ENCODE assay signal across 20 mouse cellular contexts in genomic region chr12:24932120-24932519, GRCm38 (mm10). TPM values are rescaled to one million over a fixed set of nuclear protein-coding genes. Genes with fewer than 3 reads are reported as not detected.
DNase-seq lines count a peak whose midpoint lies in the region; ATAC-seq and TF ChIP-seq lines count a peak whose summit lies in the region.
"Had no signal": no experiment of that assay in that cellular context is flagged by ENCODE, and none has a peak within 500 bp of the region (broad histone marks: within the 10 kb centered on the region; RNA-seq: fewer than 3 reads in every experiment).

No protein-coding gene starts in this region.

- H3K27me3 ChIP-seq in kidney, postnatal 0 days (ENCODE audit: insufficient read depth, low read length) = no peaks in the 10 kb centered on the region
- H3K27me3 ChIP-seq in hindbrain, postnatal 0 days (ENCODE audit: insufficient read depth, low read length) = no peaks in the 10 kb centered on the region
- no peaks in the 10 kb centered on the region for H3K27me3 ChIP-seq in midbrain, embryonic 13.5 days
- H3K27me3 ChIP-seq: forebrain, embryonic 13.5 days; heart, embryonic 13.5 days; neural tube, embryonic 15.5 days had no signal

- WGBS in kidney, postnatal 0 days = 55% methylated on average over 6 of the region's 6 CpGs
- WGBS in hindbrain, postnatal 0 days = 66% methylated on average over 6 of the region's 6 CpGs
- WGBS in midbrain, embryonic 13.5 days = 45% methylated on average over 6 of the region's 6 CpGs

- no peak overlapping the region for H3K27ac ChIP-seq in kidney, postnatal 0 days
- H3K27ac ChIP-seq in hindbrain, postnatal 0 days = 0 out of 2 replicates have a peak overlapping the region, but pooled peaks have one; percentile 15
- H3K27ac ChIP-seq in midbrain, embryonic 13.5 days = peak overlapping the region; percentile 81
- H3K27ac ChIP-seq: forebrain, embryonic 13.5 days; heart, embryonic 13.5 days; neural tube, embryonic 15.5 days had no signal

- DNase-seq in heart, adult 11 months = peak; percentile 81
- no peak for DNase-seq in heart, postnatal 25 days (ENCODE audit: low spot score)
- peak; percentile 88 for DNase-seq in kidney, postnatal 0 days (ENCODE audit: low spot score)
- no peak for DNase-seq in kidney, adult 18-20 months
- no peak for DNase-seq in hindbrain, postnatal 0 days (ENCODE audit: low spot score)
- no peak for DNase-seq in B cell, adult 2 months
- DNase-seq: adrenal gland, adult 2 months; cerebellum, adult 2 months; heart, adult 18-20 months; heart, postnatal 36 days; kidney, adult 9 months; liver; liver, postnatal 0 days; lung, postnatal 10 days; right cerebral cortex, postnatal 14 days had no signal

- no peaks in the 10 kb centered on the region for H3K9me3 ChIP-seq in kidney, postnatal 0 days (replicated peaks; ENCODE audit: low read length)
- H3K9me3 ChIP-seq in hindbrain, postnatal 0 days (ENCODE audit: low read length) = no peaks in the 10 kb centered on the region
- H3K9me3 ChIP-seq in midbrain, embryonic 13.5 days = no peaks in the 10 kb centered on the region
- H3K9me3 ChIP-seq: forebrain, embryonic 13.5 days; heart, embryonic 13.5 days; neural tube, embryonic 15.5 days had no signal

- peak; percentile 31; the same call in 1 of the 2 replicates for ATAC-seq in kidney, postnatal 0 days (replicated peaks; ENCODE audit: low FRiP score, low read depth)
- no peak for ATAC-seq in hindbrain, postnatal 0 days
- ATAC-seq in midbrain, embryonic 13.5 days = no peak
- ATAC-seq: forebrain, embryonic 13.5 days; liver, postnatal 0 days had no signal

- intact Hi-C loops in heart, postnatal 25 days (cut with DNase I) = no loop called here

- no peaks in the 10 kb centered on the region for H3K36me3 ChIP-seq in kidney, postnatal 0 days (ENCODE audit: insufficient read depth, low read length)
- H3K36me3 ChIP-seq in hindbrain, postnatal 0 days (ENCODE audit: insufficient read depth, low read length) = no peaks in the 10 kb centered on the region
- peaks cover 15% of the 10 kb centered on the region for H3K36me3 ChIP-seq in midbrain, embryonic 13.5 days

- H3K9ac ChIP-seq in kidney, postnatal 0 days (ENCODE audit: low read depth, low read length) = no peak overlapping the region
- H3K9ac ChIP-seq in hindbrain, postnatal 0 days (replicated peaks; ENCODE audit: low read length) = no peak overlapping the region
- H3K9ac ChIP-seq in midbrain, embryonic 13.5 days (replicated peaks) = no peak overlapping the region
- H3K9ac ChIP-seq: forebrain, embryonic 13.5 days; heart, embryonic 13.5 days; liver, postnatal 0 days; neural tube, embryonic 15.5 days had no signal

- no peak overlapping the region for H3K4me2 ChIP-seq in kidney, postnatal 0 days (ENCODE audit: low read length)
- no peak overlapping the region for H3K4me2 ChIP-seq in hindbrain, postnatal 0 days (ENCODE audit: low read depth, low read length)
- H3K4me2 ChIP-seq in midbrain, embryonic 13.5 days (replicated peaks) = no peak overlapping the region
- H3K4me2 ChIP-seq: forebrain, embryonic 13.5 days; heart, embryonic 13.5 days; neural tube, embryonic 15.5 days had no signal

- H3K4me1 ChIP-seq in kidney, postnatal 0 days (replicated peaks; ENCODE audit: insufficient read depth, low read length) = 0 out of 2 replicates have a peak, but pooled peaks cover 10% of the 10 kb centered on the region
- peaks cover 14% of the 10 kb centered on the region for H3K4me1 ChIP-seq in hindbrain, postnatal 0 days (ENCODE audit: insufficient read depth, low read length)
- H3K4me1 ChIP-seq in midbrain, embryonic 13.5 days (replicated peaks) = peaks cover 49% of the 10 kb centered on the region

- H3K4me3 ChIP-seq in kidney, postnatal 0 days (replicated peaks; ENCODE audit: low read depth, low read length) = no peak overlapping the region
- H3K4me3 ChIP-seq in hindbrain, postnatal 0 days (ENCODE audit: low read length) = no peak overlapping the region
- H3K4me3 ChIP-seq in midbrain, embryonic 13.5 days (replicated peaks) = no peak overlapping the region
- H3K4me3 ChIP-seq: erythroblast, embryonic 14.5 days; forebrain, embryonic 13.5 days; heart, embryonic 13.5 days; neural tube, embryonic 15.5 days had no signal

- TF ChIP-seq CTCF in kidney, postnatal 0 days (IDR thresholded peaks at IDR 0.05; ENCODE audit: low read depth) = no peak
- TF ChIP-seq CTCF in hindbrain, postnatal 0 days (IDR thresholded peaks at IDR 0.05; ENCODE audit: low read depth) = no peak

RNA-seq across cellular contexts. Expression of gene Kidins220, which starts 42.6 kb away (rescaled TPM):
- total RNA-seq in heart, postnatal 25 days (2021) = 10 to 100 TPM; 69.0 to 76.8 TPM
- 25.1 and 25.8 TPM in 2 replicates for polyA plus RNA-seq in kidney, postnatal 0 days (2015; fragmentation: Nextera tagmentation; extraction: Ambion mirVana)
- total RNA-seq in hindbrain, postnatal 0 days (2014; rRNA removed) = 199 and 230 TPM in 2 replicates
- 76.5 and 79.6 TPM in 2 replicates for polyA plus RNA-seq in hindbrain, postnatal 0 days (2015; fragmentation: Nextera tagmentation; extraction: Ambion mirVana)
- 130 and 134 TPM in 2 replicates for polyA plus RNA-seq in midbrain, embryonic 13.5 days (2015; fragmentation: Nextera tagmentation; extraction: Ambion mirVana)

Comparison
In these comparisons a context has a peak if more than half of its experiments do, and no peak if none do; other contexts are left out.
1. DNase-seq: peak in heart, adult 11 months (single experiment) and kidney, postnatal 0 days (single experiment); none in heart, postnatal 25 days (single experiment), kidney, adult 18-20 months (single experiment), hindbrain, postnatal 0 days (single experiment) and B cell, adult 2 months (0 of 2).